Mouse (Mus musculus) forebrain, embryonic 10.5 days (tissue): ENCODE measurements at regions not wholly inside any gene's neighbourhood (a gene's known extent, or its start where the extent isn't known, plus 50 kb on each side); places are given as distances from the start of the nearest gene placed in this dataset.

ENCODE experiments used
- DNase-seq: peaks from one replicate; pipeline ENCODE4 v3.0.0-alpha.2; 2017; ENCODE audit warnings: low spot score; ENCODE audit errors: extremely low spot score
- H3K27ac ChIP-seq: fragments of 300-500 bp; sonication (generic); 2 replicates; pipeline ENCODE4 v1.5.1; 2016; ENCODE audit warnings: mild to moderate bottlenecking
- H3K27me3 ChIP-seq: fragments of 300-500 bp; sonication (generic); 2 replicates; pipeline ENCODE4 v1.6.1; 2016; ENCODE audit warnings: mild to moderate bottlenecking; ENCODE audit not compliant: poor library complexity, severe bottlenecking
- H3K36me3 ChIP-seq: fragments of 300-500 bp; sonication (generic); replicated peaks from 2 replicates; pipeline ENCODE4 v1.6.1; 2016; ENCODE audit warnings: mild to moderate bottlenecking, moderate library complexity
- H3K4me1 ChIP-seq: fragments of 300-500 bp; sonication (generic); 2 replicates; pipeline ENCODE4 v1.6.1; 2016
- H3K4me3 ChIP-seq: fragments of 300-500 bp; sonication (generic); 2 replicates; pipeline ENCODE4 v1.5.1; 2016; ENCODE audit warnings: mild to moderate bottlenecking, moderate library complexity
- H3K9me3 ChIP-seq: fragments of 300-500 bp; sonication (generic); 2 replicates; pipeline ENCODE4 v1.6.1; 2016; ENCODE audit warnings: mild to moderate bottlenecking, moderate library complexity
- WGBS: fragments of 180-500 bp; shearing (Covaris S2); methylation state at CpG from one replicate; pipeline ENCODE4 v1.1.7; 2016; 5-methylcytosine and 5-hydroxymethylcytosine counted together

DNA sequence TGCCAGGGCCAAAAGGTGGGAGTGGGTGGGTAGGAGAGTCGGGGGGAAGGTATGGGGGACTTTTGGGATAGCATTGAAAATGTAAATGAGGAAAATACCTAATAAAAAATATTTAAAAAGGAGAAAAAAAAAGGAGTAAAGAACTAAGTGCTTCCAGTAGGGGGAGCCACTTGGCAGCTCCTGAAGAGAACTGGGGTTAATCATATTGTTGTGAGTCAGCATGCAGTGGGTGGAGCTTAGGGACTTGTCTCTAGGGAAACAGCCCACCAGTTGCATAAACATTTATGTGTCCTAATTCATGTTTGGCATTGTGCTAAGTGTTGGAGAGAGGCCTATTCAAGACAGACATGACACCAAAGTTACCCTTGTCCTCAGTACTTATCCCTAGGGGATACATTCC is 466.0 kb upstream of the Gulo start:
- Histone ChIP-seq H3K9me3 (no peaks in the 10 kb centered on the region), H3K27me3 (no peaks in the 10 kb centered on the region), H3K27ac (no peak overlapping the region), H3K4me1 (peaks cover 28% of the 10 kb centered on the region), H3K36me3 (no peaks in the 10 kb centered on the region), H3K4me3 (no peak overlapping the region)
- no peak for DNase-seq
- WGBS: 67% methylated on average over 1 of the region's 1 CpGs

DNA sequence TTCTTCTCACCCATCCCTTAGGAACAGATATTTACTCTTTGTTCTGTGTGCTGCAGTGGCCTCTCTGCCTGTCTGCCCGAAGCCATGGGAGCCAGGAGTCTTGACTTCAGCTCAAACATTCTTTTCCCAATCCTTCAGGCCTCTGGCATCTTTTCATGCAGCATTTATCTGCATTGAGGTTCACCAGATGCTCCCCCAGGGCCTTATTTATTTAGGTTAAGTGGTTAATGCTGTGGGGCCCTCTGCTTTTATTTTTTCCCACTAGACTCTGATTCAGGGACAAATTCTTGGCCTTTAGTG is 464.2 kb upstream of the Gulo start:
- H3K4me1 ChIP-seq: peaks cover 15% of the 10 kb centered on the region
- no peaks in the 10 kb centered on the region for H3K9me3 ChIP-seq
- H3K4me3 ChIP-seq: no peak overlapping the region
- no peaks in the 10 kb centered on the region for H3K36me3 ChIP-seq
- peak overlapping the region; percentile 72 for H3K27ac ChIP-seq
- no peak for DNase-seq
- 59% methylated on average over 1 of the region's 1 CpGs for WGBS
- no peaks in the 10 kb centered on the region for H3K27me3 ChIP-seq

DNA sequence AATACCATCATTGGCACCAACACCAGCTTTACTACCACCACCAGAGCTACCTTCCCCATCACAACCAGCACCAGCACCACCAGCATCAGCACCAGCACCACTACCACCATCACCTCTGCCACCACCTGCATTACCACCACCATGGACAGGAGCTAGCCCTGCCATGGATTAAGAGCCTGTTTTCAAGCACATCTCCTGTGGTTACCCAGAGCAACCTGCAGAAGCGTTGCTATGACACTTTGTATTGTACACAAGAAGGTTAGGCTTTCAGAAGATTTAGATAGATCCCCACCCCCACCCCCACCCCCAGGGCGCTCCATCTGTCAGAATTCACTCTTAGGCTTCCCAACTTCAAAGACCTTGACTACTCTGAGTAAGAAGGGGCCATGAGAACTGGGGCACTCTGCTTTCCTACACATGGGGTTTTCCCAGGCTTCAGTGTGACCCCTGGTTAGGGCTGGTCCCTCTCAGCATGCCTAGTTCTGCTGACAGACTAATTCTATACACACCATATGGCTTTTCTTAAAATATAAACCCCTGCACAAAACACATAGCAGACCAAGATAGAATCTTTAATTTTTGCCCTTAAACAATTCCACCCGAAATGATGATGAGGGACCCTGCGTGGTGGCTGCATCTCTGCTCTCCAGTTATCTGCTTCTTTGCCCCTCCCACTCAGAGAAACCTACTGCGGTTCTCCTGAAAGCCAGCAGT is 463.7 kb upstream of the Gulo start:
- H3K27ac ChIP-seq: peak overlapping the region; percentile 72
- H3K4me3 ChIP-seq: no peak overlapping the region
- DNase-seq: no peak
- H3K9me3 ChIP-seq: no peaks in the 10 kb centered on the region
- H3K27me3 ChIP-seq: no peaks in the 10 kb centered on the region
- H3K36me3 ChIP-seq: no peaks in the 10 kb centered on the region
- WGBS: 66% methylated on average over 5 of the region's 5 CpGs
- H3K4me1 ChIP-seq: peaks cover 13% of the 10 kb centered on the region

DNA sequence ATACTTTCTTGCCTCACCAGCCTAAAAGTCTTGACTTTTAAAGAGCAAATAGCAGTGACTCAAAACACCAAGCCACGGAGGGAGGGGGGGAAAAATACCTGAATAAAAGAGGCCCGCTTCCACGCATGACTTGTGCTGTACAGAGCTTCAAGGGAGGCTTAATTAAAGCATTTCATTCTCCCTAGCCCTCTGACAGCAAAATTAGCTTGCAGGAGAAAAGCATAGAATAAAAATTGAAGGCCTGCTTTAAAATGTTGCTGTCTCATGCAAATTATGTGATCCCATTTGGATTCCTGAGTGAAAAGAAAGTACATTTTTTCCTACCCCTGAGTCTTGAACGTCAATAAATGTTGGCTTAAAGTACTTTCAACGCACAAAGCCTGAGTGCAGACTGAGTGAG is 453.1 kb upstream of the Gulo start:
- Histone ChIP-seq H3K27me3 (no peaks in the 10 kb centered on the region), H3K4me1 (peaks cover 15% of the 10 kb centered on the region), H3K27ac (peak overlapping the region; percentile 65; the same call in 1 of the 2 replicates), H3K9me3 (peaks cover 14% of the 10 kb centered on the region; the same call in 1 of the 2 replicates), H3K36me3 (no peaks in the 10 kb centered on the region), H3K4me3 (no peak overlapping the region)
- WGBS: 76% methylated on average over 5 of the region's 5 CpGs
- no peak for DNase-seq

DNA sequence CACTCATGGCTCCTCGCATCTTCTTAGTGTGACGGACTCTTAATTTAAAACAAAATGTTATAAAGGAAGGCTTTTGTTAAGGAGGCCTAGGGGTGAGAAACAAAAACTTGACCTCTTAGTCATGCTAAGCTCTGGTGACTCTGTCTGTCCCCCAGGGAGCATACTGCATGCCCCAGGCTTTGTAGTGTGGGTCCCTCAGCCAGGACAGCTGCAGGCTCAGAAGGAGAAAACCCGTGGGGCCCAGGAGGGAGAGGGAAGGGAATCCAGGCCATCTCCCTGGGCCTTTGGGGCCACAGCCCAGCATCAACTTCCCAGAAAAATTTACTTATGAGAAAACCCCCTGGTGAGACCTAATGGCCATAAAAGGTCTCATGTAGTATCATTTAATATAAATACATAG is 451.8 kb upstream of the Gulo start:
- H3K27ac ChIP-seq: peak overlapping the region; percentile 56; the same call in 1 of the 2 replicates
- DNase-seq: no peak

DNA sequence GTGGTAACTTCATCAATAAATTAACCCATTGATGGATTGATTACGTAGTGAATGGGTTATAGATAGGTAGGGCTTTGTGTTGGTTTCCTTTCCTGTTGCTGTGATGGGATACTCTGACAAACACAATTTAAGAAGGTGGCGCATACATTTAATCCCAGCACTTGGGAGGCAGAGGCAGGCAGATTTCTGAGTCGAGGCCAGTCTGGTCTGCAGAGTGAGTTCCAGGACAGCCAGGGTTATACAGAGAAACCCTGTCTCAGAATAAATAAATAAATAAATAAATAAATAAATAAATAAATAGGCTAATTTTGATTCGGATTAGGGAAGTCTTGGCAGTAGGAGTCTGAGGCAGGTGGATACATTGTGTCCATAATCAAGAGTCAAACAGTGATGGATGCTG is 449.7 kb upstream of the Gulo start:
- Histone ChIP-seq H3K4me1 (peaks cover 15% of the 10 kb centered on the region), H3K27me3 (no peaks in the 10 kb centered on the region), H3K36me3 (no peaks in the 10 kb centered on the region), H3K9me3 (peaks cover 14% of the 10 kb centered on the region; the same call in 1 of the 2 replicates), H3K27ac (no peak overlapping the region), H3K4me3 (no peak overlapping the region)
- 91% methylated on average over 4 of the region's 4 CpGs for WGBS
- DNase-seq: no peak

More for the DNA sequence above, 451.8 kb upstream of the Gulo start:
- Histone ChIP-seq H3K9me3 (peaks cover 14% of the 10 kb centered on the region; the same call in 1 of the 2 replicates), H3K4me3 (no peak overlapping the region), H3K36me3 (no peaks in the 10 kb centered on the region), H3K27me3 (no peaks in the 10 kb centered on the region), H3K4me1 (peaks cover 15% of the 10 kb centered on the region)
- 58% methylated on average over 3 of the region's 3 CpGs for WGBS

DNA sequence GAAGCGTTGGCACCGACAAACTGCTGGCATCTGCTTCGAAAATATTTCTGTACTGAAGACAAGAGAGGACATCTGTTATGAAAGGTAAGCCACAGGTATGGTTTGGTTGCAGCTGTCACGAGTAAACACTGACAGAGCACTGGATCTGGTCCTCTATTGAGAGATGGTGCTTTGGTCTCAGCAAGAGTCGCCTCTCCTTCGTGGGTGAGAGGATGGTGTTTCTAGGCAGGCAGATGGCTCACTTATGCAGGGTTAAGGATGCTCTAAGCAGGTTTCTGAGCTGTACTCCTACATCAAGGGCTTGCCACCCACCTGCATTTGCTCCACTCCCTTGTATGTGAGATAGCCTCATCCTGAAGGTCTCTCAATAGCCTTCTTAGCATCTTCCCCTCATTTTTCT is 448.3 kb upstream of the Gulo start:
- peaks cover 15% of the 10 kb centered on the region for H3K4me1 ChIP-seq
- 88% methylated on average over 6 of the region's 6 CpGs for WGBS

DNA sequence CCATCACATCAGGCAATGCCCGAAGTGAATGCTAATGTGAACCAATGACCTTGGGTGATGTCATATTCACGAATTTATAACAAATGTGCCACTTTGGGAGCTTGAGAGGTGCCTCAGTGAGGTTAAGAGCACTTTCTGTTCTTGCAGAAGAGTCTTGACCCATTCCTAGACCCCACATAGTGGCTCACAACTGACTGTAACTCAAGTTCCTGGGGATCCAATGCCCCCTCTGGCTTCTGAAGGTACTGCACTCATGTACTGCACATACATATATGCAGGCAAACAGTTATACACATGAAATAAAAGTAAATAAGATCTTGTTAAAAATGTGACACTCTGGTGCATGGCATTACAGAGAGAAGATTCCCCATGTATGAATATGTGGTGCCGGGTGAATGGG is 443.8 kb upstream of the Gulo start:
- H3K4me3 ChIP-seq: no peak overlapping the region
- H3K27me3 ChIP-seq: no peaks in the 10 kb centered on the region
- DNase-seq: no peak
- no peaks in the 10 kb centered on the region; the same call in 1 of the 2 replicates for H3K4me1 ChIP-seq
- no peaks in the 10 kb centered on the region for H3K36me3 ChIP-seq
- 92% methylated on average over 3 of the region's 3 CpGs for WGBS
- H3K9me3 ChIP-seq: no peaks in the 10 kb centered on the region; the same call in 1 of the 2 replicates
- no peak overlapping the region for H3K27ac ChIP-seq

More for the DNA sequence above, 448.3 kb upstream of the Gulo start:
- no peak for DNase-seq
- Histone ChIP-seq H3K4me3 (no peak overlapping the region), H3K27me3 (no peaks in the 10 kb centered on the region), H3K27ac (no peak overlapping the region), H3K36me3 (no peaks in the 10 kb centered on the region), H3K9me3 (peaks cover 12% of the 10 kb centered on the region; the same call in 1 of the 2 replicates)

DNA sequence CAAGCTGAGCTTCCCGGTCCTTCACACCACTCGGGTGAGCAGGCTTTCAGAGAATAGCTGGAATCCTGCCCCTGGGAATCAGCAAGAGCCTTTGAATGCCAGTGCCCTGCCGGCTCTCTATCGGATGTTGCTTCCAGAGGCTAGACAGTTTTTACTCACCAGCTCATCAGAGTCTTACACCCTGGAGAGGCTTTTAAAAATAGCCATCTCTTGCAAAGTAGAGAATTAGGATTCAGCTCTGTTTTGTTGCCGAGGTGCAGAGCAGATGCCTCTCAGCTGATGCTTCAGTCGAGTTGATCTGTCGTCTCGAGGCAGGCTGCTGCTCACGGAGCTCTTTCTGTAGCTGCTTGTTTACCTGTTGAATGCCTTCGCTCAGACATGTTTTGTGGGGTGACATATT is 441.3 kb upstream of the Gulo start:
- Histone ChIP-seq H3K27me3 (no peaks in the 10 kb centered on the region), H3K27ac (no peak overlapping the region), H3K4me3 (no peak overlapping the region), H3K4me1 (no peaks in the 10 kb centered on the region; the same call in 1 of the 2 replicates), H3K36me3 (no peaks in the 10 kb centered on the region), H3K9me3 (peaks cover 3% of the 10 kb centered on the region; the same call in 1 of the 2 replicates)
- WGBS: 68% methylated on average over 10 of the region's 10 CpGs
- no peak for DNase-seq

DNA sequence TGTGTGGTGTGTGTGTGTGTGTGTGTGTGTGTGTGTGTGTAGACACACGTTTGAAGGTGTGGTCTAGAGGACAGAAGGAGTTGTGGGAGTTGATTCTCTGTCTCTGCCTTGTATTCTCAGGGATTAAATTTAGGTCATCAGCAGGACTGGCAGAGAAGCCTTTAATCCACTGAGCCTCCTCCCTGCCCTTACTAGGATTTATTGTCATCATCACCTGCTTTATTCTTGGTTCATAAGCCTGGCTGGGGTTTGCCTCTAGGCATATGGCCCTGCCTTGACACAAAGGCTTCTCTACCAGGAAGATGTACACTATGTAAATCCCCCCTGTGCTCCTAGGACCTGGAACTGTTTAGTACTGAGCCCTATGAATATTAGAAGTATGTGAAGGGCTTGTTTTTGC is 433.6 kb upstream of the Gulo start:
- H3K27me3 ChIP-seq: no peaks in the 10 kb centered on the region
- WGBS: 50% methylated on average over 1 of the region's 1 CpGs

DNA sequence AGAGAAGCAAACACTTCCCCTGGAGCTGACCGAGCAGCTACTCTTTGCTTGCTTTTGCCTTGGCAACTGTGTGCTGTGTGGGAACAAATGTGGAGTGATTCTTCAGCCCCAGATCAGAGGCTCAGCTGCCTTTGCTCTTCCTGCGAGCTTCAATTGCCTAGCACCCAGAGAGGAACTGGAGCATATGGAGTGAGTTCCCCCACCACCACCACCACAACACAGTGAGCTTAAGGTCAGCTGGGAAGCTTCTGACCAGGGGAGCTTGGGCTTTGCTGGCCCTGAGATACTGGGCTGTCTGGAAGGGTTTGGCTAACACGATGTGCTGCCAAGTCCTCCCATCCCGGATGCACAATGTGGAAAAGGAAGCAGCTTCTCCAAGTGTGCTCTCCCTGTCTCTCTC is 432.8 kb upstream of the Gulo start:
- no peaks in the 10 kb centered on the region for H3K36me3 ChIP-seq
- 0 out of 2 replicates have a peak, but pooled peaks cover 3% of the 10 kb centered on the region for H3K9me3 ChIP-seq
- DNase-seq: no peak
- H3K4me3 ChIP-seq: no peak overlapping the region
- no peak overlapping the region for H3K27ac ChIP-seq
- 66% methylated on average over 4 of the region's 4 CpGs for WGBS
- H3K4me1 ChIP-seq: no peaks in the 10 kb centered on the region
- no peaks in the 10 kb centered on the region for H3K27me3 ChIP-seq

More for the DNA sequence above, 433.6 kb upstream of the Gulo start:
- no peak overlapping the region for H3K4me3 ChIP-seq
- no peak overlapping the region for H3K27ac ChIP-seq
- no peak for DNase-seq
- no peaks in the 10 kb centered on the region for H3K4me1 ChIP-seq
- 0 out of 2 replicates have a peak, but pooled peaks cover 3% of the 10 kb centered on the region for H3K9me3 ChIP-seq
- H3K36me3 ChIP-seq: no peaks in the 10 kb centered on the region

DNA sequence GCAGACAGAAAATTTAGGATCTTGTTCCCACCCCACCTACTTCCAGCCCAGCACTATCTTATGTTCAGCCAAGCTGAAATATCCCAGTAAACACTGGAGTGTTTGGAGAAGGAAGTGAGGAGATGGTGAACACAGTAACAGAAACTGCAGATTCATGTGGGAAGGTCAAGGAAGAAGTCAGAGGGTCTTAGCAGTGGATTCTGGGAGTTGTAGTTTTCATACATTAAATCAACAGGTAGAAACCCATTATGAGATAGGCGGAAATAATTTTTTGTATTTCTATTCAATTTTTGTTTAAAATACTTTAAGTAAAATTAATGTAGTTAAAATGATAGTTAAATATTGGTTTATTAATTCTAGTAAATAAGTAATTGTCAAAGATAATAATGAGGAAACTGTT is 429.6 kb upstream of the Gulo start:
- Histone ChIP-seq H3K27ac (no peak overlapping the region), H3K4me1 (no peaks in the 10 kb centered on the region), H3K9me3 (no peaks in the 10 kb centered on the region), H3K4me3 (no peak overlapping the region), H3K36me3 (no peaks in the 10 kb centered on the region), H3K27me3 (no peaks in the 10 kb centered on the region)
- WGBS: 90% methylated on average over 1 of the region's 1 CpGs
- DNase-seq: no peak

DNA sequence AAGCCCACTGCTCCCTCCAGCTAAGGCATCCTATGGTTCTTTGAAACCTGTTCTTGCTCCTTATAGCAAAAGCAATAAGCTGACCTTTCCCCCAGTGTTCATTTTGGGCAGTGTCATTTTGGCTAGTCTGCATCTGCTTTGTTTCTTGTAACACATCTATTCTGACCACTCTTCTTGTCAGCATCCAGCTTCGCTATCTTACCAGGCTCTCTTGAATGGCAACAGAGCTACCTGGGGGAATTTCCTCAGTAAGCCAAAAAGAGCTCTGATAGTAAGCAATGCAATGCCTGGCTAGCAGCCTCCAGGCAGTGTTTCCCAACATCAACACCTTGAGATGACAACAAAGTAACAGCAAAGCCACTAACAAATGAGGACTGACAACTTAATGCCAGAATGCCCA is 429.0 kb upstream of the Gulo start:
- no peaks in the 10 kb centered on the region for H3K36me3 ChIP-seq
- H3K27ac ChIP-seq: no peak overlapping the region
- WGBS: 80% methylated on average over 1 of the region's 1 CpGs
- H3K4me1 ChIP-seq: no peaks in the 10 kb centered on the region
- H3K4me3 ChIP-seq: no peak overlapping the region
- DNase-seq: no peak
- no peaks in the 10 kb centered on the region for H3K27me3 ChIP-seq
- no peaks in the 10 kb centered on the region for H3K9me3 ChIP-seq
